Mouse (Mus musculus) brain, embryonic 14.5 days (tissue): ENCODE results near the gene Sost. TPM values are rescaled to one million over a fixed set of nuclear protein-coding genes. Genes with fewer than 3 reads are reported as not detected.

Experiments used
- DNase-seq: peaks from one replicate; pipeline ENCODE4 v3.0.0-alpha.2; 2011; ENCODE audit warnings: low read depth
- CTCF ChIP-seq: fragments of 200-500 bp; IDR thresholded peaks from 2 replicates; pipeline ENCODE4 v1.5.1; 2012; ENCODE audit warnings: inconsistent platforms, mild to moderate bottlenecking, moderate library complexity, borderline replicate concordance; ENCODE audit not compliant: insufficient read depth, insufficient read length; ENCODE audit errors: extremely low read depth
- POLR2A ChIP-seq: fragments of 200-500 bp; IDR thresholded peaks from 2 replicates; pipeline ENCODE4 v1.6.1; 2012; ENCODE audit warnings: mild to moderate bottlenecking, inconsistent platforms, borderline replicate concordance; ENCODE audit not compliant: poor library complexity, insufficient read depth, insufficient read length, severe bottlenecking; ENCODE audit errors: extremely low read depth
- polyA plus RNA-seq: library from polyadenylated mRNA; depleted of rRNA; stranded (reverse); fragments of >200 nt; gene quantifications from 2 replicates; pipeline ENCODE4 v1.2.3, GENCODE M21; 2012

Sost gene
- polyA plus RNA-seq, 1 experiment = 0.22 TPM

- TF ChIP-seq CTCF (no peak; the same call in 1 of the 2 replicates), POLR2A (no peak)
- DNase-seq = no peak
Observed at GRCm38 (mm10) chr11:101976949-101977348, 10.1 kb upstream of the Sost start.

- DNase-seq = no peak
- TF ChIP-seq POLR2A = no peak
- TF ChIP-seq CTCF = peak; percentile 40; the same call in 1 of the 2 replicates
Observed at GRCm38 (mm10) chr11:101974923-101975322, 8.1 kb upstream of the Sost start.

GRCm38 (mm10) chr11:101974181-101974580 is 7.4 kb upstream of the Sost start:
- no peak for TF ChIP-seq CTCF
- TF ChIP-seq POLR2A = no peak
- no peak for DNase-seq

GRCm38 (mm10) chr11:101973496-101973895 is 6.7 kb upstream of the Sost start:
- TF ChIP-seq POLR2A = no peak
- no peak for TF ChIP-seq CTCF
- no peak for DNase-seq

- DNase-seq = no peak
- TF ChIP-seq CTCF (no peak), POLR2A (no peak)
Observed at GRCm38 (mm10) chr11:101972651-101973050, 5.8 kb upstream of the Sost start.

- DNase-seq = no peak
- TF ChIP-seq POLR2A (no peak), CTCF (no peak)
Observed at GRCm38 (mm10) chr11:101972097-101972496, 5.3 kb upstream of the Sost start.

- DNase-seq = no peak
- no peak for TF ChIP-seq POLR2A
- TF ChIP-seq CTCF = peak; percentile 59; the same call in 1 of the 2 replicates
Observed at GRCm38 (mm10) chr11:101971410-101971809, 4.6 kb upstream of the Sost start.

GRCm38 (mm10) chr11:101969835-101970234 is 3.0 kb upstream of the Sost start:
- TF ChIP-seq POLR2A = no peak
- no peak for TF ChIP-seq CTCF
- no peak for DNase-seq

GRCm38 (mm10) chr11:101968791-101969190 is 2.0 kb upstream of the Sost start:
- TF ChIP-seq CTCF (peak; percentile 98), POLR2A (no peak)
- DNase-seq = peak; percentile 93

- DNase-seq = no peak
- TF ChIP-seq CTCF (no peak), POLR2A (no peak)
Observed at GRCm38 (mm10) chr11:101968311-101968710, 1.5 kb upstream of the Sost start.

- DNase-seq = no peak
Observed at GRCm38 (mm10) chr11:101965553-101965952, 1.3 kb downstream of the Sost start.

GRCm38 (mm10) chr11:101964647-101965046 is 2.2 kb downstream of the Sost start:
- DNase-seq = no peak
- no peak for TF ChIP-seq POLR2A
- TF ChIP-seq CTCF = no peak

More at GRCm38 (mm10) chr11:101965553-101965952, 1.3 kb downstream of the Sost start:
- TF ChIP-seq CTCF (no peak), POLR2A (no peak)
